Mouse (Mus musculus) adrenal gland, adult (tissue): ENCODE data around the gene Asap3.

Source experiments
- DNase-seq, 2 experiments: peaks; one replicate each; pipeline ENCODE4 v3.0.0; 2022 to 2023; ENCODE audit warnings: low spot score in 1 of 2; ENCODE audit not compliant: inconsistent age in 2 of 2

The Asap3 gene

GRCm38 (mm10) chr4:136218595-136219214 lies 12.5 kb downstream of the Asap3 start:
- peak in 1 of 2 experiments; percentile 57 for DNase-seq

GRCm38 (mm10) chr4:136220133-136220775 lies 14.1 kb downstream of the Asap3 start:
- DNase-seq = no peak

GRCm38 (mm10) chr4:136223549-136224239 lies 17.5 kb downstream of the Asap3 start:
- DNase-seq = no peak

- DNase-seq = no peak
Observed at GRCm38 (mm10) chr4:136224240-136224559, 18.0 kb downstream of the Asap3 start.

- DNase-seq = no peak
Observed at GRCm38 (mm10) chr4:136224677-136225460, 18.7 kb downstream of the Asap3 start.

GRCm38 (mm10) chr4:136227408-136227807 lies 21.2 kb downstream of the Asap3 start:
- peak in 1 of 2 experiments; percentile 74 for DNase-seq

GRCm38 (mm10) chr4:136228640-136229039 lies 22.5 kb downstream of the Asap3 start:
- DNase-seq = no peak

- no peak for DNase-seq
Observed at GRCm38 (mm10) chr4:136238669-136239068, 32.5 kb downstream of the Asap3 start.

- DNase-seq = no peak
Observed at GRCm38 (mm10) chr4:136239111-136239510, 32.9 kb downstream of the Asap3 start.

GRCm38 (mm10) chr4:136239622-136240021 lies 33.5 kb downstream of the Asap3 start:
- peak; percentile 77 to 92 for DNase-seq

- DNase-seq = no peak
Observed at GRCm38 (mm10) chr4:136240123-136240522, 34.0 kb downstream of the Asap3 start.

GRCm38 (mm10) chr4:136240955-136241354 lies 34.8 kb downstream of the Asap3 start:
- DNase-seq = no peak

- peak in 1 of 2 experiments; percentile 65 for DNase-seq
Observed at GRCm38 (mm10) chr4:136242065-136242703, 36.0 kb downstream of the Asap3 start.

GRCm38 (mm10) chr4:136242728-136243127 lies 36.6 kb downstream of the Asap3 start:
- no peak for DNase-seq

GRCm38 (mm10) chr4:136244208-136244607 lies 38.0 kb downstream of the Asap3 start:
- no peak for DNase-seq

GRCm38 (mm10) chr4:136245681-136246080 lies 39.5 kb downstream of the Asap3 start:
- DNase-seq = no peak

GRCm38 (mm10) chr4:136246568-136246969 lies 40.4 kb downstream of the Asap3 start:
- DNase-seq = no peak

GRCm38 (mm10) chr4:136247386-136247728 lies 41.2 kb downstream of the Asap3 start:
- no peak for DNase-seq

- peak; percentile 29 to 67 for DNase-seq
Observed at GRCm38 (mm10) chr4:136247729-136248463, 41.7 kb downstream of the Asap3 start, which contains the start of gene Tcea3. Gene Tcea3, plus strand, starts transcription at chr4:136247729.
